13 mouse cellular contexts compared by ENCODE assay signal in genomic region chr9:108787080-108787479, GRCm38 (mm10). TPM values are rescaled to one million over a fixed set of nuclear protein-coding genes. Genes with fewer than 3 reads are reported as not detected.
DNase-seq lines count a peak whose midpoint lies in the region; ATAC-seq and TF ChIP-seq lines count a peak whose summit lies in the region.
"Had no signal": no experiment of that assay in that cellular context is flagged by ENCODE, and none has a peak within 500 bp of the region (broad histone marks: within the 10 kb centered on the region; RNA-seq: fewer than 3 reads in every experiment).

No protein-coding gene starts in this region.

- H3K9ac ChIP-seq in forebrain, embryonic 15.5 days (replicated peaks), result no peak overlapping the region
- H3K9ac ChIP-seq in midbrain, embryonic 15.5 days, result no peak overlapping the region

- WGBS in embryonic facial prominence, embryonic 10.5 days, result 96% methylated on average over 2 of the region's 2 CpGs
- WGBS in forebrain, embryonic 15.5 days, result 93% methylated on average over 2 of the region's 2 CpGs
- 90% methylated on average over 2 of the region's 2 CpGs for WGBS in midbrain, embryonic 15.5 days

- no peak for TF ChIP-seq CTCF in layer of hippocampus, adult 2 months (conservative IDR thresholded peaks at IDR 0.05)

- peak overlapping the region; percentile 89 for H3K4me3 ChIP-seq in layer of hippocampus, adult 2 months
- H3K4me3 ChIP-seq in embryonic facial prominence, embryonic 10.5 days, result peak overlapping the region; percentile 8; the same call in 1 of the 2 replicates
- H3K4me3 ChIP-seq in forebrain, embryonic 15.5 days, result peak overlapping the region; percentile 4; the same call in 1 of the 2 replicates
- H3K4me3 ChIP-seq in midbrain, embryonic 15.5 days, result peak overlapping the region; percentile 2; the same call in 1 of the 2 replicates

- peak overlapping the region; percentile 81 for H3K4me2 ChIP-seq in forebrain, embryonic 15.5 days (replicated peaks)
- H3K4me2 ChIP-seq in midbrain, embryonic 15.5 days, result peak overlapping the region; percentile 72

- ATAC-seq in forebrain, embryonic 15.5 days (replicated peaks), result no peak
- no peak for ATAC-seq in midbrain, embryonic 15.5 days (replicated peaks)

- peaks cover 69% of the 10 kb centered on the region for H3K4me1 ChIP-seq in embryonic facial prominence, embryonic 10.5 days
- H3K4me1 ChIP-seq in forebrain, embryonic 15.5 days, result peaks cover 77% of the 10 kb centered on the region
- H3K4me1 ChIP-seq in midbrain, embryonic 15.5 days, result peaks cover 79% of the 10 kb centered on the region

- no peaks in the 10 kb centered on the region for H3K9me3 ChIP-seq in embryonic facial prominence, embryonic 10.5 days
- H3K9me3 ChIP-seq in forebrain, embryonic 15.5 days, result no peaks in the 10 kb centered on the region
- H3K9me3 ChIP-seq in midbrain, embryonic 15.5 days, result no peaks in the 10 kb centered on the region

- DNase-seq in layer of hippocampus, adult 2 months (ENCODE audit: low spot score in 2 of 2), result no peak
- DNase-seq in layer of hippocampus, adult 9-11 months, result no peak
- DNase-seq in embryonic facial prominence, embryonic 10.5 days (ENCODE audit: low spot score), result no peak
- no peak for DNase-seq in Muller cell, postnatal 12 days (ENCODE audit: inconsistent ontology term)
- DNase-seq in urinary bladder, postnatal 14 days (ENCODE audit: low spot score), result no peak
- DNase-seq: cerebellum, adult 11-12 months; heart, postnatal 36 days; kidney, adult 18-20 months; kidney, postnatal 4 days; lung, postnatal 10 days; right cerebral cortex, postnatal 25 days had no signal

- no peaks in the 10 kb centered on the region for H3K27me3 ChIP-seq in embryonic facial prominence, embryonic 10.5 days (replicated peaks; ENCODE audit: low read depth, poor library complexity, severe bottlenecking)
- no peaks in the 10 kb centered on the region for H3K27me3 ChIP-seq in forebrain, embryonic 15.5 days
- no peaks in the 10 kb centered on the region for H3K27me3 ChIP-seq in midbrain, embryonic 15.5 days (replicated peaks)

- H3K27ac ChIP-seq in layer of hippocampus, adult 2 months, result peak overlapping the region; percentile 99
- no peak overlapping the region for H3K27ac ChIP-seq in embryonic facial prominence, embryonic 10.5 days (replicated peaks)
- no peak overlapping the region for H3K27ac ChIP-seq in forebrain, embryonic 15.5 days (replicated peaks)
- H3K27ac ChIP-seq in midbrain, embryonic 15.5 days, result no peak overlapping the region

- peaks cover 34% of the 10 kb centered on the region for H3K36me3 ChIP-seq in embryonic facial prominence, embryonic 10.5 days (replicated peaks)
- no peaks in the 10 kb centered on the region for H3K36me3 ChIP-seq in forebrain, embryonic 15.5 days
- H3K36me3 ChIP-seq in midbrain, embryonic 15.5 days (replicated peaks), result no peaks in the 10 kb centered on the region

RNA-seq across cellular contexts. Expression of gene Ip6k2, which starts 3.5 kb away (rescaled TPM):
- total RNA-seq in layer of hippocampus, adult 2 months (2021), result 100 to 1,000 TPM; 249 to 251 TPM
- polyA plus RNA-seq in embryonic facial prominence, embryonic 10.5 days (2016; fragmentation: Nextera tagmentation; extraction: Ambion mirVana), result 94.0 and 103 TPM in 2 replicates
- 206 and 208 TPM in 2 replicates for polyA plus RNA-seq in forebrain, embryonic 15.5 days (2015; fragmentation: Nextera tagmentation; extraction: Ambion mirVana)
- polyA plus RNA-seq in midbrain, embryonic 15.5 days (2015; fragmentation: Nextera tagmentation; extraction: Ambion mirVana), result 230 and 239 TPM in 2 replicates

RNA-seq across cellular contexts. Expression of gene Nckipsd, which starts 21.1 kb away (rescaled TPM):
- 10 to 100 TPM; 68.8 to 71.3 TPM for total RNA-seq in layer of hippocampus, adult 2 months (2021)
- 14.8 and 15.0 TPM in 2 replicates for polyA plus RNA-seq in embryonic facial prominence, embryonic 10.5 days (2016; fragmentation: Nextera tagmentation; extraction: Ambion mirVana)
- 21.1 and 21.2 TPM in 2 replicates for polyA plus RNA-seq in forebrain, embryonic 15.5 days (2015; fragmentation: Nextera tagmentation; extraction: Ambion mirVana)
- 34.9 and 38.1 TPM in 2 replicates for polyA plus RNA-seq in midbrain, embryonic 15.5 days (2015; fragmentation: Nextera tagmentation; extraction: Ambion mirVana)

RNA-seq across cellular contexts. Expression of gene Celsr3, which starts 39.0 kb away (rescaled TPM):
- 10 to 100 TPM; 66.4 to 79.6 TPM for total RNA-seq in layer of hippocampus, adult 2 months (2021)
- 1.6 and 1.7 TPM in 2 replicates for polyA plus RNA-seq in embryonic facial prominence, embryonic 10.5 days (2016; fragmentation: Nextera tagmentation; extraction: Ambion mirVana)
- polyA plus RNA-seq in forebrain, embryonic 15.5 days (2015; fragmentation: Nextera tagmentation; extraction: Ambion mirVana), result 16.7 and 20.0 TPM in 2 replicates
- polyA plus RNA-seq in midbrain, embryonic 15.5 days (2015; fragmentation: Nextera tagmentation; extraction: Ambion mirVana), result 19.6 and 21.3 TPM in 2 replicates

Comparison
In these comparisons a context has a peak if more than half of its experiments do, and no peak if none do; other contexts are left out.
1. H3K4me3 ChIP-seq: peak in every context shown above with its lines; median percentile 89 in layer of hippocampus, adult 2 months; 8 in embryonic facial prominence, embryonic 10.5 days; 4 in forebrain, embryonic 15.5 days; 2 in midbrain, embryonic 15.5 days.